27 mouse cellular contexts compared by ENCODE assay signal in the genomic region with DNA sequence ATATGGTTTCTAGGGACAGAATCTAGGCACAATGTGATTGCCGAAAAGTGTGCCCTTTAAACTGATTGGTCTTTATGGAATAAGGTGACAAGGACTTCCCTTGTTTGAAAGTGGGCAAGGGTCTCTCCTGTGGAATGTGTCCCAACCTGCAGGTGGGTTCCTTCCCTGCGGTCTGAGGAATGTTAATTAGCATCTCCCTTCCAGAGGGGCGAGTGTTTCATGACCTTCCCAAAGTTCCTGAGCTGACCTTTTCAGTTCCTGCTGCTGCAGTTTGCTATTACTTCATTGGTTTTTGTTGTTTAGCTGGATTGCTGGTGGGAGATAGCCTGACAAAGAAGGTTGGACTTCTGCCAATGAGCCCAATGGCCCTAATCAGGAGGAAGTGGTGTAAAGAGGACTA.
A peak's percentile ranks its signal among the peaks of the same experiment; 100 is the strongest.
DNase-seq lines count a peak whose midpoint lies in the region; ATAC-seq and TF ChIP-seq lines count a peak whose summit lies in the region.
"Had no signal": no experiment of that assay in that cellular context is flagged by ENCODE, and none has a peak within 500 bp of the region (broad histone marks: within the 10 kb centered on the region; RNA-seq: fewer than 3 reads in every experiment).

No protein-coding gene starts in this region.

- H3K27ac ChIP-seq in midbrain, embryonic 14.5 days (replicated peaks; ENCODE audit: low read depth, low read length): no peak overlapping the region
- H3K27ac ChIP-seq in midbrain, embryonic 10.5 days (replicated peaks): no peak overlapping the region
- H3K27ac ChIP-seq: embryonic facial prominence, embryonic 13.5 days; gastrocnemius, adult 2 months; heart, embryonic 13.5 days; hindbrain, embryonic 14.5 days; limb, embryonic 12.5 days; liver, embryonic 15.5 days; midbrain, embryonic 12.5 days; neural tube, embryonic 13.5 days had no signal

- H3K27me3 ChIP-seq in midbrain, embryonic 14.5 days (ENCODE audit: control insufficient read depth, insufficient read depth, low read length): no peaks in the 10 kb centered on the region
- H3K27me3 ChIP-seq in midbrain, embryonic 10.5 days (ENCODE audit: low read depth, poor library complexity, severe bottlenecking): no peaks in the 10 kb centered on the region
- H3K27me3 ChIP-seq: embryonic facial prominence, embryonic 13.5 days; heart, embryonic 13.5 days; limb, embryonic 12.5 days; liver, embryonic 15.5 days; midbrain, embryonic 12.5 days; neural tube, embryonic 13.5 days had no signal

- H3K4me1 ChIP-seq in midbrain, embryonic 14.5 days (ENCODE audit: control insufficient read depth, insufficient read depth, low read length): no peaks in the 10 kb centered on the region
- 0 out of 2 replicates have a peak, but pooled peaks cover 2% of the 10 kb centered on the region for H3K4me1 ChIP-seq in midbrain, embryonic 10.5 days
- H3K4me1 ChIP-seq: embryonic facial prominence, embryonic 13.5 days; heart, embryonic 13.5 days; limb, embryonic 12.5 days; liver, embryonic 15.5 days; midbrain, embryonic 12.5 days; neural tube, embryonic 13.5 days had no signal

- ATAC-seq in midbrain, embryonic 14.5 days (ENCODE audit: low FRiP score, low TSS enrichment): no peak

- H3K9ac ChIP-seq in midbrain, embryonic 14.5 days (replicated peaks; ENCODE audit: low read length): no peak overlapping the region
- H3K9ac ChIP-seq: embryonic facial prominence, embryonic 13.5 days; heart, embryonic 13.5 days; hindbrain, embryonic 14.5 days; limb, embryonic 12.5 days; liver, embryonic 15.5 days; lung, embryonic 14.5 days; midbrain, embryonic 12.5 days; neural tube, embryonic 13.5 days had no signal

- no peaks in the 10 kb centered on the region for H3K9me3 ChIP-seq in midbrain, embryonic 14.5 days (ENCODE audit: control insufficient read depth, low read length)
- no peaks in the 10 kb centered on the region for H3K9me3 ChIP-seq in midbrain, embryonic 10.5 days (replicated peaks)
- H3K9me3 ChIP-seq: embryonic facial prominence, embryonic 13.5 days; forebrain, embryonic 10.5 days; heart, embryonic 13.5 days; limb, embryonic 12.5 days; liver, embryonic 15.5 days; midbrain, embryonic 12.5 days; neural tube, embryonic 13.5 days had no signal

- peak; percentile 12 for DNase-seq in embryo, embryonic 10 days (ENCODE audit: low spot score)
- no peak for DNase-seq in embryo, embryonic 10.5 days (ENCODE audit: low spot score)
- DNase-seq in midbrain, embryonic 14.5 days: peak; percentile 5
- DNase-seq in midbrain, embryonic 10.5 days (ENCODE audit: low spot score): no peak
- DNase-seq in brain, embryonic 14.5 days (ENCODE audit: low read depth): peak; percentile 41
- DNase-seq in gastrocnemius, postnatal 14 days: no peak
- no peak for DNase-seq in urinary bladder, postnatal 36 days (ENCODE audit: low spot score in 2 of 2)
- DNase-seq: adrenal gland, postnatal 14 days; cerebellum, adult 11-12 months; cerebellum, postnatal 10 days; gastrocnemius, adult 2 months; heart, postnatal 10 days; kidney, adult 11 months; kidney, postnatal 14 days; layer of hippocampus, adult 9-11 months; lung, embryonic 14.5 days; lung, postnatal 14 days; right cerebral cortex, postnatal 14 days; thymus, postnatal 4 days had no signal

- TF ChIP-seq CTCF in brain, embryonic 14.5 days (IDR thresholded peaks at IDR 0.05; ENCODE audit: borderline replicate concordance, extremely low read depth, insufficient read depth, insufficient read length): no peak

- no peaks in the 10 kb centered on the region for H3K36me3 ChIP-seq in midbrain, embryonic 14.5 days (ENCODE audit: control insufficient read depth, insufficient read depth, low read length)
- no peaks in the 10 kb centered on the region for H3K36me3 ChIP-seq in midbrain, embryonic 10.5 days
- H3K36me3 ChIP-seq: embryonic facial prominence, embryonic 13.5 days; forebrain, embryonic 10.5 days; heart, embryonic 13.5 days; limb, embryonic 12.5 days; liver, embryonic 15.5 days; midbrain, embryonic 12.5 days; neural tube, embryonic 13.5 days had no signal

- 35% methylated on average over 3 of the region's 3 CpGs for WGBS in midbrain, embryonic 14.5 days
- WGBS in midbrain, embryonic 10.5 days: 31% methylated on average over 3 of the region's 3 CpGs

- intact Hi-C loops in gastrocnemius, postnatal 14 days (cut with DNase I; ENCODE audit: low total_unique reads): no loop called here

- H3K4me3 ChIP-seq in midbrain, embryonic 14.5 days (replicated peaks; ENCODE audit: low read depth, low read length): no peak overlapping the region
- no peak overlapping the region for H3K4me3 ChIP-seq in midbrain, embryonic 10.5 days
- H3K4me3 ChIP-seq: embryonic facial prominence, embryonic 13.5 days; forebrain, embryonic 10.5 days; gastrocnemius, adult 2 months; heart, embryonic 13.5 days; limb, embryonic 12.5 days; liver, embryonic 15.5 days; midbrain, embryonic 12.5 days; neural tube, embryonic 13.5 days had no signal

- H3K4me2 ChIP-seq in midbrain, embryonic 14.5 days (ENCODE audit: low read length): no peak overlapping the region
- H3K4me2 ChIP-seq: embryonic facial prominence, embryonic 13.5 days; heart, embryonic 13.5 days; hindbrain, embryonic 14.5 days; limb, embryonic 12.5 days; liver, embryonic 15.5 days; lung, embryonic 14.5 days; midbrain, embryonic 12.5 days; neural tube, embryonic 13.5 days had no signal

- no peak for TF ChIP-seq POLR2A in brain, embryonic 14.5 days (IDR thresholded peaks at IDR 0.05; ENCODE audit: borderline replicate concordance, extremely low read depth, insufficient read depth, insufficient read length, poor library complexity, severe bottlenecking)

Comparison
In these comparisons a context has a peak if more than half of its experiments do, and no peak if none do; other contexts are left out.
1. DNase-seq: peak in embryo, embryonic 10 days (single experiment), midbrain, embryonic 14.5 days (single experiment) and brain, embryonic 14.5 days (single experiment); none in embryo, embryonic 10.5 days (single experiment), midbrain, embryonic 10.5 days (single experiment), gastrocnemius, postnatal 14 days (single experiment) and urinary bladder, postnatal 36 days (0 of 2).